Mouse (Mus musculus) heart, adult 2 months (tissue): Measurements from ENCODE around the gene Rtraf. TPM values are rescaled to one million over a fixed set of nuclear protein-coding genes. Genes with fewer than 3 reads are reported as not detected.
A peak's percentile ranks its signal among the peaks of the same experiment; 100 is the strongest.
"Not testable (repeated sequence)": the region's sequence is repeated elsewhere in the genome, so short reads cannot be mapped to it uniquely, and the experiment has no call there.

Experiments used
- DNase-seq, 2 experiments: peaks; one replicate each; pipeline ENCODE4 v3.0.0; 2021
- H3K27ac ChIP-seq: fragments of 200-600 bp; 2 replicates; pipeline ENCODE4 v1.8.1; 2022
- H3K27me3 ChIP-seq: fragments of 200-500 bp; 2 replicates; pipeline ENCODE4 v1.6.1; 2012; ENCODE audit warnings: mild to moderate bottlenecking, low read length, inconsistent platforms, mixed read lengths; ENCODE audit not compliant: control insufficient read depth, insufficient read depth
- H3K36me3 ChIP-seq: fragments of 200-500 bp; 2 replicates; pipeline ENCODE4 v1.6.1; 2012; ENCODE audit warnings: low read length, inconsistent platforms; ENCODE audit not compliant: control insufficient read depth, insufficient read depth
- H3K4me1 ChIP-seq: fragments of 200-500 bp; 2 replicates; pipeline ENCODE4 v1.6.1; 2011; ENCODE audit warnings: low read length; ENCODE audit not compliant: control insufficient read depth, insufficient read depth
- H3K4me3 ChIP-seq: fragments of 200-600 bp; 2 replicates; pipeline ENCODE4 v1.8.1; 2022
- H3K79me2 ChIP-seq: fragments of 200-500 bp; replicated peaks from 2 replicates; pipeline ENCODE4 v1.6.1; 2012; ENCODE audit warnings: mild to moderate bottlenecking, inconsistent platforms, low read length, moderate library complexity, mixed read lengths; ENCODE audit not compliant: control insufficient read depth, insufficient read depth
- H3K9ac ChIP-seq: fragments of 200-500 bp; 2 replicates; pipeline ENCODE4 v1.6.1; 2012; ENCODE audit warnings: low read depth, mild to moderate bottlenecking, control low read depth, inconsistent platforms, low read length, mixed read lengths
- CTCF ChIP-seq: fragments of 200-600 bp; IDR thresholded peaks from 2 replicates; pipeline ENCODE4 v1.8.1; 2022; ENCODE audit warnings: antibody characterized with exemption, mild to moderate bottlenecking, moderate library complexity
- EP300 ChIP-seq: fragments of 200-500 bp; IDR thresholded peaks from 2 replicates; pipeline ENCODE4 v1.6.1; 2011; ENCODE audit warnings: low read depth, low read length, control low read depth; ENCODE audit not compliant: insufficient read depth
- POLR2A ChIP-seq: fragments of 200-500 bp; IDR thresholded peaks from 2 replicates; pipeline ENCODE4 v1.6.1; 2011; ENCODE audit warnings: mild to moderate bottlenecking, low read depth, low read length, control low read depth; ENCODE audit not compliant: insufficient read depth
- WGBS: fragments of 180-500 bp; shearing (Covaris S2); methylation state at CpG from one replicate; pipeline ENCODE4 v1.1.7; 2018; 5-methylcytosine and 5-hydroxymethylcytosine counted together
- intact Hi-C: fragments of 180-260 bp; cut with DNase I; formaldehyde crosslinking; loops from one replicate; pipeline ENCODE4 v1.15.1; 2025
- long read RNA-seq: library from polyadenylated mRNA; stranded (forward); transcript quantifications from one replicate; pipeline ENCODE4 v2.0.0, GENCODE M21; 2021
- polyA plus RNA-seq: library from polyadenylated mRNA; depleted of rRNA; stranded (reverse); fragments of >200 nt; gene quantifications from 2 replicates; pipeline ENCODE4 v1.2.3, GENCODE M21; 2012; rRNA removed
- total RNA-seq, 2 experiments: library from RNA; stranded (reverse); gene quantifications; 2 replicates each; pipeline ENCODE4 v1.2.3; 2021

Gene Rtraf
- total RNA-seq: 10 to 100 TPM; 56.8 to 71.3 TPM
- 33.1 and 51.0 TPM in 2 replicates for polyA plus RNA-seq
- long read RNA-seq, transcript Rtraf-201 (8 exons, 1,562 nt): major isoform, 123 of 258 reads
- long read RNA-seq, partial matches to known transcripts: 1 of 258 reads
- long read RNA-seq, other reads (novel, unspliced or antisense): 134 of 258 reads

DNA sequence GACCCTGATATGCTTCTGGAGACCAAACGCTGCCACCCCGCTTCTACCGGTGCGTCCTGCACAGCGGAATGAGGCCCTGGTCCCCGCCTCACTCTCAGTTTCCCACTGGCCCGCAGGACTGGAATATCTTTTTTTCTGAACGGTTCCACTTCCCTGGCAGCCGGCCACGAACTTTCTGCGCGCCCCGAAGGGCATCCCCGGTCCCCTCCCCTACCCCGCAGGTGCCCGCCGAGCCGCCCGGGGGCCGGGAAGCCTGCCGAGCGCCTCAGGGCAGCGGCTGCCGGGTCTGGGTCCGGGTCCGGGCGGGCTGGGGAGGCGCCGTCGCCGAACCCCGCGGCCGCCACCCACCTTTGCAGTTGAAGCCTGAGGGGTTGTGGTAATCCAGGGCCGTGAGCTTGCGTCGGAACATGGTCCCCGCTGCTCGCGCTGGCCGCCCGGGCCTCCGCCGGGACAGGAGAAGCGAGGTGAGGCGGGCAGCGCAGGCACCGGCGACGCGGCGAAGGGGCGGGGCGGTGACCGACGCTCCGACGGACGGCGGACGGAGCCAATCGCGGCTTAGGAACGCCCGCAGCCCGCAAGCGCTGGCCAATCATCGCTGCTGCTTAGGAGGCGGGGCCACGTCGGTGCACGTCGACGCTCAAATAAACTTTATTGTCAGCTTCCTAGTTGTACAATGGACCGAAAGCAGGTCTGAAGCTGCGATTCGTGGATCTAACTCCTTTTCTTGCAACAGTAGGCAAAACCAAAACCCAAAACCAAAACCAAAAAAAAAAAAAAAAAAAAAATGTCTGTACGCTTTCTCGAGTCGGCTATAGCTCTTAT lies at the start of gene Rtraf:
Gene Rtraf (minus strand): TSS at position 504 of the 822 bp plus-strand sequence.
- peak within 1 kb of the TSS; percentile 88 for H3K27ac ChIP-seq
- peaks cover 1% of the 10 kb centered on the region for H3K4me1 ChIP-seq
- H3K36me3 ChIP-seq: peaks cover 3% of the 10 kb centered on the region
- TF ChIP-seq EP300: 0 out of 2 replicates have a peak, but pooled peaks have one; percentile 54
- TF ChIP-seq CTCF: no peak
- 0 out of 2 replicates have a peak, but pooled peaks have one; percentile 76 for TF ChIP-seq POLR2A
- H3K4me3 ChIP-seq: peak within 1 kb of the TSS; percentile 83
- under 1% methylated on average over 80 of the region's 80 CpGs for WGBS
- H3K27me3 ChIP-seq: no peaks in the 10 kb centered on the region
- peak within 1 kb of the TSS; percentile 93 for H3K9ac ChIP-seq
- intact Hi-C loops: no loop called here
- peak; percentile 95 to 96 for DNase-seq
- no peaks in the 10 kb centered on the region for H3K79me2 ChIP-seq

- intact Hi-C loops: no loop called here
- Histone ChIP-seq H3K4me3 (no peak overlapping the region), H3K4me1 (no peaks in the 10 kb centered on the region), H3K36me3 (no peaks in the 10 kb centered on the region), H3K27me3 (no peaks in the 10 kb centered on the region), H3K79me2 (no peaks in the 10 kb centered on the region), H3K27ac (no peak overlapping the region), H3K9ac (no peak overlapping the region)
- TF ChIP-seq POLR2A (no peak), CTCF (no peak), EP300 (no peak)
- DNase-seq: no peak
- 58% methylated on average over 5 of the region's 5 CpGs for whole genome bisulfite sequencing
Observed at GRCm38 (mm10) chr14:19867286-19867935, 43.8 kb upstream of the Rtraf start.

GRCm38 (mm10) chr14:19865121-19865520 lies 41.5 kb upstream of the Rtraf start:
- intact Hi-C loops, H3K4me1 ChIP-seq, H3K27me3 ChIP-seq, H3K9ac ChIP-seq, DNase-seq, H3K27ac ChIP-seq, H3K4me3 ChIP-seq, H3K36me3 ChIP-seq, H3K79me2 ChIP-seq: not testable (repeated sequence)
- 80% methylated on average over 9 of the region's 9 CpGs for WGBS

- Histone ChIP-seq H3K4me3 (no peak overlapping the region), H3K36me3 (no peaks in the 10 kb centered on the region), H3K79me2 (no peaks in the 10 kb centered on the region), H3K9ac (no peak overlapping the region), H3K4me1 (no peaks in the 10 kb centered on the region), H3K27ac (no peak overlapping the region), H3K27me3 (no peaks in the 10 kb centered on the region)
- 83% methylated on average over 8 of the region's 8 CpGs for WGBS
- intact Hi-C loops: no loop called here
- no peak for DNase-seq
- TF ChIP-seq CTCF: peak; percentile 28
- TF ChIP-seq EP300: no peak
Observed at GRCm38 (mm10) chr14:19861311-19862080, 37.9 kb upstream of the Rtraf start.

DNA sequence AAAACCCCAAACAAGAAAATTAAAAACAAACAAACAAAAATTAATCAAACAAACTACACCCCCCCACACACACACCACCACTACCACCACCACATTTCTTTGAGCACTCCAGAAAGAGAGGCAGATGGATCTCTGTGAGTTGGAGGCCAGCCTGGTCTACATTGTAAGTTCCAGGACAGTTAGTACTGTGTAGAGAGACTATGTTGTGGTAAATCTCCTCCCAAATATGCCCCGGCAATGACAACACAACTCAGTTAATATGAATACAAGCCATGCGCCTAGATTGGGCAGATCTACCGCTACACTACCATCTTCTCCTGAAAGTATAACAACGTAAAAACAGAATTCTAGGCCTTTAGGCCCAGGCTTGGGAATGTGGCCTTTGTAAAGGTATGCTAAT lies 36.7 kb upstream of the Rtraf start:
- no peak overlapping the region for H3K4me3 ChIP-seq
- no peak for DNase-seq
- H3K27me3 ChIP-seq: no peaks in the 10 kb centered on the region
- no peaks in the 10 kb centered on the region for H3K79me2 ChIP-seq
- H3K36me3 ChIP-seq: no peaks in the 10 kb centered on the region
- TF ChIP-seq EP300: no peak
- no peak for TF ChIP-seq CTCF
- TF ChIP-seq POLR2A: no peak
- intact Hi-C loops: no loop called here
- 96% methylated on average over 4 of the region's 4 CpGs for WGBS
- H3K4me1 ChIP-seq: no peaks in the 10 kb centered on the region
- H3K27ac ChIP-seq: no peak overlapping the region
- H3K9ac ChIP-seq: no peak overlapping the region
